Mouse (Mus musculus) spleen, postnatal 10 days (tissue): ENCODE measurements around the gene Sfmbt2.
"Not testable (repeated sequence)": the region's sequence is repeated elsewhere in the genome, so short reads cannot be mapped to it uniquely, and the experiment has no call there.

ENCODE experiments used
- DNase-seq, 2 experiments: peaks; one replicate each; pipeline ENCODE4 v3.0.0; 2021 to 2022; ENCODE audit warnings: low spot score in 2 of 2

Sfmbt2 gene

GRCm38 (mm10) chr2:10370176-10370575, at the start of gene Sfmbt2:
Gene Sfmbt2 (plus strand): TSS chr2:10370510.
- DNase-seq: no peak

GRCm38 (mm10) chr2:10321093-10321492, 49.2 kb upstream of the Sfmbt2 start:
- DNase-seq: no peak

GRCm38 (mm10) chr2:10323173-10323572, 47.1 kb upstream of the Sfmbt2 start:
- no peak for DNase-seq

GRCm38 (mm10) chr2:10324980-10325379, 45.3 kb upstream of the Sfmbt2 start:
- no peak for DNase-seq

- DNase-seq: no peak
Observed at GRCm38 (mm10) chr2:10330216-10330615, 40.1 kb upstream of the Sfmbt2 start.

- no peak for DNase-seq
Observed at GRCm38 (mm10) chr2:10334299-10334698, 36.0 kb upstream of the Sfmbt2 start.

- no peak for DNase-seq
Observed at GRCm38 (mm10) chr2:10335037-10335608, 35.2 kb upstream of the Sfmbt2 start.

GRCm38 (mm10) chr2:10340022-10340421, 30.3 kb upstream of the Sfmbt2 start:
- DNase-seq: no peak

- no peak for DNase-seq
Observed at GRCm38 (mm10) chr2:10343523-10343922, 26.8 kb upstream of the Sfmbt2 start.

GRCm38 (mm10) chr2:10344073-10344472, 26.2 kb upstream of the Sfmbt2 start:
- not testable (repeated sequence) for DNase-seq

GRCm38 (mm10) chr2:10347193-10347592, 23.1 kb upstream of the Sfmbt2 start:
- DNase-seq: no peak

GRCm38 (mm10) chr2:10348036-10348435, 22.3 kb upstream of the Sfmbt2 start:
- no peak for DNase-seq

- DNase-seq: no peak
Observed at GRCm38 (mm10) chr2:10350266-10350810, 20.0 kb upstream of the Sfmbt2 start.

- no peak for DNase-seq
Observed at GRCm38 (mm10) chr2:10351125-10351524, 19.2 kb upstream of the Sfmbt2 start.

- no peak for DNase-seq
Observed at GRCm38 (mm10) chr2:10352887-10353286, 17.4 kb upstream of the Sfmbt2 start.

- no peak for DNase-seq
Observed at GRCm38 (mm10) chr2:10353889-10354288, 16.4 kb upstream of the Sfmbt2 start.

GRCm38 (mm10) chr2:10359861-10360260, 10.4 kb upstream of the Sfmbt2 start:
- DNase-seq: no peak

GRCm38 (mm10) chr2:10365081-10365480, 5.2 kb upstream of the Sfmbt2 start:
- DNase-seq: no peak

- DNase-seq: no peak
Observed at GRCm38 (mm10) chr2:10366284-10366683, 4.0 kb upstream of the Sfmbt2 start.

GRCm38 (mm10) chr2:10369676-10370075, 634 bp upstream of the Sfmbt2 start:
- no peak for DNase-seq

- DNase-seq: no peak
Observed at GRCm38 (mm10) chr2:10370687-10371458, 563 bp downstream of the Sfmbt2 start.

- no peak for DNase-seq
Observed at GRCm38 (mm10) chr2:10371459-10371817, 1.1 kb downstream of the Sfmbt2 start.

- DNase-seq: no peak
Observed at GRCm38 (mm10) chr2:10371899-10372298, 1.6 kb downstream of the Sfmbt2 start.
